Mouse (Mus musculus) erythroblast, embryonic 14.5 days (primary cell): ENCODE measurements around the gene Lurap1l.

ENCODE experiments used
- GATA1 ChIP-seq: IDR thresholded peaks from 2 replicates; pipeline ENCODE4 v1.6.1; 2012; ENCODE audit warnings: low read length, inconsistent platforms, mixed read lengths
- TAL1 ChIP-seq: IDR thresholded peaks from 3 replicates; pipeline ENCODE4 v1.6.1; 2012; ENCODE audit warnings: low read length, inconsistent platforms, mixed read lengths

- TF ChIP-seq TAL1 (no peak), GATA1 (no peak)
Observed at GRCm38 (mm10) chr4:80918526-80919129, 8.2 kb downstream of the Lurap1l start.
